Mouse (Mus musculus) olfactory bulb, adult 2 months (tissue): ENCODE data around the gene Prpf4.

Source experiments
- CTCF ChIP-seq: fragments of 200-500 bp; IDR thresholded peaks from 2 replicates; pipeline ENCODE4 v1.5.1; 2012; ENCODE audit warnings: low read depth, mild to moderate bottlenecking, low read length, moderate library complexity; ENCODE audit not compliant: insufficient read depth
- POLR2A ChIP-seq: fragments of 200-500 bp; IDR thresholded peaks from 2 replicates; pipeline ENCODE4 v1.6.1; 2012; ENCODE audit warnings: mild to moderate bottlenecking, low read depth, low read length, moderate library complexity; ENCODE audit not compliant: insufficient read depth

- TF ChIP-seq CTCF = no peak
- no peak for TF ChIP-seq POLR2A
Measured at GRCm38 (mm10) chr4:62406133-62406532, 2.5 kb upstream of the Prpf4 start.
